Mouse (Mus musculus) heart, embryonic 15.5 days (tissue): ENCODE results near the gene Fam243. TPM values are rescaled to one million over a fixed set of nuclear protein-coding genes. Genes with fewer than 3 reads are reported as not detected.
A peak's percentile ranks its signal among the peaks of the same experiment; 100 is the strongest.

Experiments used
- ATAC-seq: fragments of 200-750 bp; cut with Nextera tagmentation; replicated peaks from 2 replicates; pipeline ENCODE4 v1.8.0; 2017; ENCODE audit warnings: low read depth, moderate TSS enrichment; ENCODE audit not compliant: insufficient number of reproducible peaks, insufficient read depth, low FRiP score
- H3K27ac ChIP-seq: fragments of 300-500 bp; sonication (generic); 2 replicates; pipeline ENCODE4 v1.5.1; 2015; ENCODE audit warnings: mild to moderate bottlenecking, inconsistent platforms
- H3K27me3 ChIP-seq: fragments of 300-500 bp; sonication (generic); 2 replicates; pipeline ENCODE4 v1.6.1; 2015; ENCODE audit warnings: inconsistent platforms
- H3K36me3 ChIP-seq: fragments of 300-500 bp; sonication (generic); 2 replicates; pipeline ENCODE4 v1.6.1; 2015; ENCODE audit warnings: mild to moderate bottlenecking, inconsistent platforms
- H3K4me1 ChIP-seq: fragments of 300-500 bp; sonication (generic); replicated peaks from 2 replicates; pipeline ENCODE4 v1.6.1; 2015; ENCODE audit warnings: inconsistent platforms
- H3K4me2 ChIP-seq: fragments of 300-500 bp; sonication (generic); 2 replicates; pipeline ENCODE4 v1.6.1; 2015; ENCODE audit warnings: inconsistent platforms, mild to moderate bottlenecking, moderate library complexity
- H3K4me3 ChIP-seq: fragments of 300-500 bp; sonication (generic); 2 replicates; pipeline ENCODE4 v1.5.1; 2015; ENCODE audit warnings: mild to moderate bottlenecking, inconsistent platforms
- H3K9ac ChIP-seq: fragments of 300-500 bp; sonication (generic); 2 replicates; pipeline ENCODE4 v1.6.1; 2015; ENCODE audit warnings: mild to moderate bottlenecking, inconsistent platforms
- H3K9me3 ChIP-seq: fragments of 300-500 bp; sonication (generic); replicated peaks from 2 replicates; pipeline ENCODE4 v1.6.1; 2016; ENCODE audit warnings: inconsistent platforms
- WGBS: fragments of 180-500 bp; shearing (Covaris S2); methylation state at CpG from one replicate; pipeline ENCODE4 v1.1.7; 2015; ENCODE audit warnings: mixed read lengths; 5-methylcytosine and 5-hydroxymethylcytosine counted together
- polyA plus RNA-seq: library from polyadenylated mRNA; unstranded; fragments of >200 nt; fragmentation: Nextera tagmentation; extraction: Ambion mirVana; gene quantifications from 2 replicates; pipeline ENCODE4 v1.2.1, GENCODE M21; 2015

The Fam243 gene
- polyA plus RNA-seq, 1 experiment from 2014 or later, result not detected

- WGBS, result 62% methylated on average over 20 of the region's 20 CpGs
- no peak overlapping the region for H3K9ac ChIP-seq
These were observed 1.7 kb downstream of the Fam243 start for GRCm38 (mm10) chr16:92319353-92320109.

DNA sequence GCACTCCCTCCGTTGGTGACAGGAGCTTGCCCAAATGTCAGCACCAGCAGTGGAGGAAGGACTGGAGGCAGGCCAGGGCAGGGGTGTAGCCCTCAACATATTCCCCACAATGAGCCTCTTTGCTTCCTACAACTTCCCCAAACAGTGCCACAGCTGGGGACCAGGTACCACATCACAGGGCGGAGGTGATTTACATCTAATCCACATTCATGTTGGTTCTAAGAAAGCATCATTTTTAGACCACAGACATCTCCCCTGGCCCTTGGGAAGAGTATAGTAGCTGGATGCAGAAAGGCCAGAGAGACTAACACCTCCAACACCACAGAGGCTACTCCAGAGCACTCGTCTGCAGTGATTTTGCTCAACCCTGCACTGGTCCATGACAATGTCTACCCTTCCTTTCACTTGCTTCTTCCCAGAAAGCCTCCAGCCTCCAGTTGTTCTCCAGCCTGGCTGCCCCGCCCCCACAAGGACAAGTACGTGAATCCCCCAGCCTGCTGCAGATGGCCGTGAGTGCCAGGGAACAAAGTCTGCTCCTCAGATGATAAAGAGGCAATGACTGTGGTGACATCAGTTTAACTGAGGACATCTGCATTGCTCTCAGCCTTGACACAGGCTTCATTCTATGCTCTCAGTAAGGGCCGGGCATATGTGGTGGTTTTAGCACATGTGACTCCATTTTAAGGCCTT is 5.0 kb downstream of the Fam243 start:
- H3K4me3 ChIP-seq, result no peak overlapping the region
- WGBS, result 60% methylated on average over 7 of the region's 7 CpGs
- H3K27ac ChIP-seq, result no peak overlapping the region
- H3K9me3 ChIP-seq, result no peaks in the 10 kb centered on the region
- ATAC-seq, result no peak
- H3K4me2 ChIP-seq, result no peak overlapping the region
- peaks cover 18% of the 10 kb centered on the region; the same call in 1 of the 2 replicates for H3K36me3 ChIP-seq
- no peaks in the 10 kb centered on the region for H3K27me3 ChIP-seq
- H3K9ac ChIP-seq, result no peak overlapping the region
- H3K4me1 ChIP-seq, result peaks cover 3% of the 10 kb centered on the region

More at GRCm38 (mm10) chr16:92319353-92320109, 1.7 kb downstream of the Fam243 start:
- no peaks in the 10 kb centered on the region for H3K9me3 ChIP-seq
- no peak overlapping the region for H3K4me3 ChIP-seq
- no peak overlapping the region for H3K4me2 ChIP-seq
- H3K36me3 ChIP-seq, result no peaks in the 10 kb centered on the region
- no peak for ATAC-seq
- no peak overlapping the region for H3K27ac ChIP-seq
- no peaks in the 10 kb centered on the region for H3K27me3 ChIP-seq
- H3K4me1 ChIP-seq, result peaks cover under 1% of the 10 kb centered on the region

- 49% methylated on average over 13 of the region's 13 CpGs for WGBS
- no peak overlapping the region for H3K4me3 ChIP-seq
- H3K4me2 ChIP-seq, result no peak overlapping the region
- H3K27ac ChIP-seq, result no peak overlapping the region
- no peak overlapping the region for H3K9ac ChIP-seq
- H3K4me1 ChIP-seq, result peaks cover 3% of the 10 kb centered on the region
- peaks cover 33% of the 10 kb centered on the region for H3K36me3 ChIP-seq
- H3K27me3 ChIP-seq, result no peaks in the 10 kb centered on the region
- peak; percentile 60 for ATAC-seq
- H3K9me3 ChIP-seq, result no peaks in the 10 kb centered on the region
These were observed 7.1 kb downstream of the Fam243 start for GRCm38 (mm10) chr16:92313953-92314741.

GRCm38 (mm10) chr16:92309126-92309525 is 12.1 kb downstream of the Fam243 start:
- no peak overlapping the region for H3K9ac ChIP-seq
- no peak overlapping the region for H3K4me3 ChIP-seq
- no peak for ATAC-seq
- H3K4me1 ChIP-seq, result no peaks in the 10 kb centered on the region
- no peaks in the 10 kb centered on the region for H3K27me3 ChIP-seq
- H3K27ac ChIP-seq, result no peak overlapping the region
- H3K4me2 ChIP-seq, result no peak overlapping the region
- peaks cover 59% of the 10 kb centered on the region for H3K36me3 ChIP-seq
- H3K9me3 ChIP-seq, result no peaks in the 10 kb centered on the region
- 66% methylated on average over 4 of the region's 4 CpGs for WGBS

DNA sequence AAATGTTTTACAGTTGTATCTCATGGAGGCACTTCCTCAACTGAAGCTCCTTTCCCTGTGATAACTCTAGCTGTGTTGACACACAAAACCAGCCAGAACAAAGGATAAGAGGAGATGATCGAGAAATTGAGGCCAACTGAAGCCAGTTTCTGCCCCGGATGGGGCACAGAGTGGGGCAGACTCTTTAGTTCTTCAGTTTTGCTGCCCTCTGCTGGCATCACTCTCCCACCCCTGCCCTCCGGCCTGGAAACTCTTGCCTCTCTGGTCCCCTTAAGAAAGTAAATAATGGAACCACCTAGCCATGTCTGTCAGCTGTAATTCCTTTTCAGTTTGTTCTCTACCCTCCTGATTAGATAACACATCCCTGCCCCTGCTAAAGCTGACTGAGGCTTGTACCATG is 13.3 kb downstream of the Fam243 start:
- Histone ChIP-seq H3K4me1 (peaks cover 4% of the 10 kb centered on the region; the same call in 1 of the 2 replicates), H3K36me3 (peaks cover 53% of the 10 kb centered on the region), H3K27me3 (no peaks in the 10 kb centered on the region), H3K27ac (no peak overlapping the region), H3K4me2 (no peak overlapping the region), H3K9me3 (no peaks in the 10 kb centered on the region), H3K9ac (no peak overlapping the region), H3K4me3 (no peak overlapping the region)
- no peak for ATAC-seq
- 78% methylated on average over 3 of the region's 3 CpGs for WGBS

DNA sequence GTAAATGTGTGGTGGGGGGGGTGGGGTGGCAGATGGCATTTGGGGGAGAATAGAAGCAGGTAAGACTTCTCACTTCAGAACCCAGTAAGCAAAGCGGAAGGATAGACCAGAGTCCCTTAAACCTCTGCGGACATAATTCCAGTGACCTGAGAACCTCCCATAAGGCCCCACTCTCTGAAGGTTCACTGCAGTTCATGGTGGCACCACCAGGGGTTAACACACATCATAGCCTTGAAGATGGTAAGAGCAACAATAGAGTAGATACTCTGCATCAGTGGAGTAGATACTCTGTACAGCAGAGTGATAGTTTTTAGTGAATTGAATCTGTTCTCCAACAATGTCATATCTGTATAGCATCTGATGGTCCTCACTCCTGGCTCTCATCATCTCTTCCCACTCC is 15.7 kb downstream of the Fam243 start:
- H3K4me3 ChIP-seq, result no peak overlapping the region
- H3K36me3 ChIP-seq, result peaks cover 35% of the 10 kb centered on the region
- H3K9ac ChIP-seq, result no peak overlapping the region
- no peaks in the 10 kb centered on the region for H3K27me3 ChIP-seq
- H3K27ac ChIP-seq, result no peak overlapping the region
- 96% methylated on average over 2 of the region's 2 CpGs for WGBS
- no peaks in the 10 kb centered on the region for H3K9me3 ChIP-seq
- no peak overlapping the region for H3K4me2 ChIP-seq
- no peak for ATAC-seq
- peaks cover 20% of the 10 kb centered on the region for H3K4me1 ChIP-seq

DNA sequence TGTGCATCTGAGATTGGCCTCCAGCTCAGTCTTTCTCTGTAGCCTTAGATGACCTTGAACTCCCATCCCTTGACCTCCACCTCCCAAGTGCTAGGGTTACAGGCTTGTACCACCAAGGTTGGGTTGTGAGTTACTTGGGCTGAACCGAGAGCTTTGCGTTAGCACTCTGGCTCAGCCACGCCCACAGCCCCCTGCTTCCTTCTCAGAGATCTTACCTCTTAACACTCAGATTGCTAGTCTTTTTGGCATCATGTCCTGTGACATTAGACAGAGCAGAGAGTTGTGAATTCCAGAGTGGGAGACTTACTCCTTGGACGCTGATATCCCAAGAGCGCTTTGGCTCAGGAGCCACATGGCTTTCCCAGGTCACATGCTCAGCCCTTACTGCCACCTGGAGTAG is 18.7 kb downstream of the Fam243 start:
- peaks cover 21% of the 10 kb centered on the region for H3K4me1 ChIP-seq
- H3K27ac ChIP-seq, result peak overlapping the region; percentile 81
- peak overlapping the region; percentile 76 for H3K4me2 ChIP-seq
- H3K4me3 ChIP-seq, result peak overlapping the region; percentile 73
- no peak overlapping the region for H3K9ac ChIP-seq
- no peaks in the 10 kb centered on the region for H3K9me3 ChIP-seq
- WGBS, result 31% methylated on average over 5 of the region's 5 CpGs
- ATAC-seq, result no peak
- no peaks in the 10 kb centered on the region for H3K27me3 ChIP-seq
- H3K36me3 ChIP-seq, result peaks cover 13% of the 10 kb centered on the region; the same call in 1 of the 2 replicates

DNA sequence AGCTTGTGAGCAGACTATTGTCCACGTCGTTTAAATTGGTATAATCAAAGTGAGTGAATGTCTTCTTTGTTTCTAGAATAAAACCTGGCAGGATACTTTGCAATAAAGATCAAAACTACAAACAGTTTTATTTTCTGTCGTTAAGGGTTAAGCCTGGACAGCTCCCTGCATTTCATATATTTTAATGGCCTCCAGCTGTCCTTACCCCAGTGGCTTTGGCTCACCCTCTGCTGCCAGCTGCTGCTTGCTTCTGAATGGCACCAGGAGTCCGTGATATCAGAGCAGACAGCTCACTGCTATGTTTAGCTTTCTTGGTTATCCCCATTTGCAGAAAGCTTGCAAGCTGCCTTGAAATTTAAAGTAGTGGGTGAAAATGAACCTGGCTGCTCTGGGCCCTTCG is 19.3 kb downstream of the Fam243 start:
- Histone ChIP-seq H3K27ac (peak overlapping the region; percentile 81), H3K9me3 (no peaks in the 10 kb centered on the region), H3K9ac (peak overlapping the region; percentile 70), H3K4me2 (peak overlapping the region; percentile 76), H3K4me3 (peak overlapping the region; percentile 73), H3K4me1 (peaks cover 21% of the 10 kb centered on the region), H3K27me3 (no peaks in the 10 kb centered on the region), H3K36me3 (peaks cover 9% of the 10 kb centered on the region; the same call in 1 of the 2 replicates)
- no peak for ATAC-seq
- WGBS, result 27% methylated on average over 5 of the region's 5 CpGs

GRCm38 (mm10) chr16:92301412-92301806 is 19.8 kb downstream of the Fam243 start:
- peak overlapping the region; percentile 70 for H3K9ac ChIP-seq
- H3K27me3 ChIP-seq, result no peaks in the 10 kb centered on the region
- peak overlapping the region; percentile 76 for H3K4me2 ChIP-seq
- peak overlapping the region; percentile 73 for H3K4me3 ChIP-seq
- WGBS, result 1% methylated on average over 12 of the region's 12 CpGs
- peaks cover 3% of the 10 kb centered on the region; the same call in 1 of the 2 replicates for H3K36me3 ChIP-seq
- peaks cover 21% of the 10 kb centered on the region for H3K4me1 ChIP-seq
- no peaks in the 10 kb centered on the region for H3K9me3 ChIP-seq
- peak overlapping the region; percentile 81 for H3K27ac ChIP-seq
- peak; percentile 60 for ATAC-seq

- Histone ChIP-seq H3K36me3 (no peaks in the 10 kb centered on the region), H3K9ac (peak within 1 kb of the TSS; percentile 70)
These were observed 20.4 kb downstream of the Fam243 start, which contains the start of gene Smim11 for GRCm38 (mm10) chr16:92300649-92301411. Smim11 (plus strand) TSS chr16:92301286.

More at GRCm38 (mm10) chr16:92300649-92301411, 20.4 kb downstream of the Fam243 start, which contains the start of gene Smim11:
- H3K4me2 ChIP-seq, result peak within 1 kb of the TSS; percentile 76
- peaks cover 21% of the 10 kb centered on the region for H3K4me1 ChIP-seq
- peak; percentile 93 for ATAC-seq
- H3K4me3 ChIP-seq, result peak within 1 kb of the TSS; percentile 73
- WGBS, result 6% methylated on average over 32 of the region's 32 CpGs
- no peaks in the 10 kb centered on the region for H3K27me3 ChIP-seq
- no peaks in the 10 kb centered on the region for H3K9me3 ChIP-seq
- peak within 1 kb of the TSS; percentile 81 for H3K27ac ChIP-seq
